Mouse (Mus musculus) testis, adult 2 months (tissue): Measurements from ENCODE around the gene Rwdd4a. TPM values are rescaled to one million over a fixed set of nuclear protein-coding genes. Genes with fewer than 3 reads are reported as not detected.

Experiments
- H3K27ac ChIP-seq: fragments of 200-500 bp; 2 replicates; pipeline ENCODE4 v1.5.1; 2012; ENCODE audit warnings: low read depth, low read length; ENCODE audit not compliant: control insufficient read depth, insufficient read depth
- H3K27me3 ChIP-seq: fragments of 200-500 bp; 2 replicates; pipeline ENCODE4 v1.6.1; 2012; ENCODE audit warnings: mild to moderate bottlenecking, low read length, moderate library complexity; ENCODE audit not compliant: control insufficient read depth, insufficient read depth
- H3K36me3 ChIP-seq: fragments of 200-500 bp; 2 replicates; pipeline ENCODE4 v1.6.1; 2012; ENCODE audit warnings: mild to moderate bottlenecking, low read length; ENCODE audit not compliant: control insufficient read depth, insufficient read depth
- H3K4me1 ChIP-seq: fragments of 200-500 bp; 2 replicates; pipeline ENCODE4 v1.6.1; 2012; ENCODE audit warnings: low read length; ENCODE audit not compliant: control insufficient read depth, insufficient read depth
- H3K4me3 ChIP-seq: fragments of 200-500 bp; 2 replicates; pipeline ENCODE4 v1.5.1; 2012; ENCODE audit warnings: low read depth, mild to moderate bottlenecking, low read length, moderate library complexity, mixed read lengths; ENCODE audit not compliant: control insufficient read depth
- CTCF ChIP-seq: fragments of 200-500 bp; IDR thresholded peaks from 2 replicates; pipeline ENCODE4 v1.5.1; 2012; ENCODE audit warnings: low read depth, mild to moderate bottlenecking, inconsistent platforms, low read length, moderate library complexity; ENCODE audit not compliant: control insufficient read depth, insufficient read depth, insufficient replicate concordance
- POLR2A ChIP-seq: fragments of 200-500 bp; IDR thresholded peaks from 2 replicates; pipeline ENCODE4 v1.6.1; 2012; ENCODE audit warnings: low read depth, mild to moderate bottlenecking, inconsistent platforms, low read length, moderate library complexity; ENCODE audit not compliant: control insufficient read depth
- polyA plus RNA-seq: library from polyadenylated mRNA; depleted of rRNA; stranded (reverse); fragments of >200 nt; gene quantifications from 2 replicates; pipeline ENCODE4 v1.2.3, GENCODE M21; 2012

Rwdd4a gene
- polyA plus RNA-seq, 1 experiment, result 48.0 TPM

DNA sequence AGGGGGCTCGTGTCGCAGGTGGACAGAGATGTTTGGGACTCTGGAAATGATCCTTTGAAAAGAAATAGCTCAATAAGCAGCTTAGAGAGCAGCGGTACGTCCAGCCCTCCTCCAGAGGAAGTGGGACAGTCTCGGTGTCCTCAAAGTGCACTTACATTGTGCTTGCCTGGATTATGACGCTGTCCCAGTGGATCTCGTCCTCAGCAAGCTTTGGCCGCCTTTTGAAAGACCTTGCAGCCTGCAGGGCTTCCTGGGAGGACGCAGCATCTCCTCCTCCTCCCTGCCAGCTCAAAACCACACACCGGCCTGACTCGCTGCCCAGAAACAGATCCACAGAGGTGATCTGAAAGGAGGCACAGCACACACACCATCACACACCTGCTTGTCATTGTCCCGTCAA is 28.0 kb upstream of the Rwdd4a start:
- no peak for TF ChIP-seq POLR2A
- no peak for TF ChIP-seq CTCF
- Histone ChIP-seq H3K27ac (no peak overlapping the region), H3K4me3 (no peak overlapping the region), H3K27me3 (no peaks in the 10 kb centered on the region), H3K36me3 (no peaks in the 10 kb centered on the region; the same call in 1 of the 2 replicates), H3K4me1 (no peaks in the 10 kb centered on the region; the same call in 1 of the 2 replicates)

DNA sequence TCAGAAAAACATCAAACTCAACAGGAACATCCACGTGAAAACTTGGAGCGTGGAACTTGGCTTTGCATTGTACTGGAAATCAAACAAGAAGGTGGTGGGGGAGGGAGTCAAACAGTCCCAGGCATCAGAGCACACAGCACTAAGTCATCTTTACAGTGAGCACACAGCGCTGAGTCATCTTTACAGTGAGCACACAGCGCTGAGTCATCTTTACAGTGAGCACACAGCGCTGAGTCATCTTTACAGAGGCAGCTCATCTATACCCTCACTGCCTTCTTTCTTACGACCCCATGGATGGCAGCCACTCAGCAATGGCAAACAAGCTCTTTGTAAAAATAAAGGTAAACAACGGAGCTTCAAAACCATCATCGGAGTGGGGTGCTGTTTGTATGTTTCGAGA is 22.5 kb upstream of the Rwdd4a start:
- Histone ChIP-seq H3K36me3 (peaks cover 1% of the 10 kb centered on the region), H3K27ac (no peak overlapping the region), H3K4me3 (no peak overlapping the region), H3K4me1 (no peaks in the 10 kb centered on the region; the same call in 1 of the 2 replicates), H3K27me3 (no peaks in the 10 kb centered on the region)
- TF ChIP-seq POLR2A (no peak), CTCF (no peak)

DNA sequence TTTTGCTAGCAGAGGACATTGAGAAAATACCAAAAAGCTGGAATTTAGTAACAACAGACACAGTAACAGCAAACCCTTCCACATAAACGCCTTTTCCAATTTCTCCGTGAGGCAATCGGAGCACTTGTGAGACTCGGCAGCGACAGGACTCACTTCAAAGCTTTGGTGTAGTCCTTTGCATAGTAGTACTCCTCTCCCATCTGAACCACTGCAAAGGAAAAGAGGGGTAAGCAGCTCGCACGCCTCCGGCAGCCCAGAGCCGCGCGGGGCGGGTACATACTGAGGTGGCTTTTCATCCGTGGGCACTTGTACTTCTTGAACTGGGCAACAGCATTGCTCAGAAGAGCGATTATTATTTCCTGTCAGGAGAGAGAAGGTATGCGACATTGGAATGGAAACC is 19.9 kb upstream of the Rwdd4a start:
- Histone ChIP-seq H3K4me3 (no peak overlapping the region), H3K4me1 (no peaks in the 10 kb centered on the region; the same call in 1 of the 2 replicates), H3K27ac (no peak overlapping the region), H3K27me3 (no peaks in the 10 kb centered on the region), H3K36me3 (peaks cover 3% of the 10 kb centered on the region)
- TF ChIP-seq CTCF (no peak), POLR2A (no peak)

DNA sequence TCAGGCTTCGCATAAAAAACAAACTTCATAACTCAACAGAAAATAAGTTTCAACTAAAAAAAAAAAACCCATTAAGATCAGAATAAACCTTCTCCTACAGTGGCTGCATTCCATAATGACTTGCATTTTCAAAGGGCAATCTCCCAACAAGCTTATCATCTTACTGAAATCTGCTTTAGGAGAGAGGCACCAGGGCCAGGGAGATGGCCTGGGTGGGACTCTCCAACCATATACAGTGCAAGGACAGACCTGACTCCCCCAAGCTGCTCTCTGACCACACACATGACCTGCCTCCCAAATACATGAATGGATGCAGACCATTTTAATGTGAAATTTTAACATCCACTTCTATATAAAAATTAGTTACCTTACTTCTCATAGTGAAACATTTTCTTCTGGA is 5.4 kb upstream of the Rwdd4a start:
- no peak overlapping the region for H3K27ac ChIP-seq
- H3K4me1 ChIP-seq, result no peaks in the 10 kb centered on the region
- H3K27me3 ChIP-seq, result no peaks in the 10 kb centered on the region
- peaks cover 1% of the 10 kb centered on the region for H3K36me3 ChIP-seq
- TF ChIP-seq CTCF (no peak), POLR2A (no peak)
- no peak overlapping the region for H3K4me3 ChIP-seq

DNA sequence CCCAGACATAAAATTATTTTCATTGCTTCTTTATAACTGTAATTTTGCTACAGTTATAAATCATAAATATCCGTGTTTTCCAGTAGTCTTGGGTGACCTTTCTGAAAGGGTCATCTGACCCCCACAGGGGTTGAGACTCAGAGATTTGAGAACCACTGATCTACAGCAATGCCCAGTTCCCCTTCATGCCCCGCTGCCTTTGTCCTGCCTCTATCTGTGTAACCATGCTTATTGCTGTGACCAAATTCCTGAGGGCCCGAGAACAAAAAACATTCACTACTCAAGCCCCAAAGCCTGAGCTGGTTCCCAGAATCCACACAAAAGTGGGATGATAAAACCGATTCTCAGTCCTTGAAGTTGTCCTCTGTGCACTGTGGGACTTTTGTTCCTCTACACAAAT is 4.9 kb downstream of the Rwdd4a start:
- TF ChIP-seq POLR2A, result no peak
- no peak for TF ChIP-seq CTCF

DNA sequence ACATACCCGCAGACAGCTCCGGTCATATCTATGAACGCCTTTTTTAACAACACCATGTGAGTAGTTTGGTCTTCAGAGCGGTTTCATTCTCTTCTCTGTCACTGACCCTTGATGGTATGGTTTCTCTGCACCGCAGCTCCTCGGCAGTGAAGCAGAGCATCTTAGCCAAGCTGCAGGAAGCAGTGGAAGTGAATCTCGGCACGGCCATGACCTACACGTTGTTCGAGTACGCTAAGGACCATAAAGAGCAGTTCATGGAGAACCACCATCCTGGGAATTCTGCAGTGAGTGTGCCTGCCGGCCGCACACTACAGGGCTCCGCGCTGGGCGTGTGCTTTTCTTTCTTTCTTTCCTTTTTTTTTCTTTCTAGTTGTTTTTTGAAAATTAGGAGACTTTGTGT is 9.3 kb downstream of the Rwdd4a start:
- Histone ChIP-seq H3K27me3 (no peaks in the 10 kb centered on the region), H3K36me3 (no peaks in the 10 kb centered on the region; the same call in 1 of the 2 replicates), H3K4me3 (no peak overlapping the region), H3K4me1 (no peaks in the 10 kb centered on the region), H3K27ac (no peak overlapping the region)
- TF ChIP-seq CTCF (no peak), POLR2A (no peak)

More for the DNA sequence above, 4.9 kb downstream of the Rwdd4a start:
- Histone ChIP-seq H3K27me3 (no peaks in the 10 kb centered on the region), H3K4me3 (no peak overlapping the region), H3K4me1 (no peaks in the 10 kb centered on the region), H3K27ac (no peak overlapping the region), H3K36me3 (no peaks in the 10 kb centered on the region)

DNA sequence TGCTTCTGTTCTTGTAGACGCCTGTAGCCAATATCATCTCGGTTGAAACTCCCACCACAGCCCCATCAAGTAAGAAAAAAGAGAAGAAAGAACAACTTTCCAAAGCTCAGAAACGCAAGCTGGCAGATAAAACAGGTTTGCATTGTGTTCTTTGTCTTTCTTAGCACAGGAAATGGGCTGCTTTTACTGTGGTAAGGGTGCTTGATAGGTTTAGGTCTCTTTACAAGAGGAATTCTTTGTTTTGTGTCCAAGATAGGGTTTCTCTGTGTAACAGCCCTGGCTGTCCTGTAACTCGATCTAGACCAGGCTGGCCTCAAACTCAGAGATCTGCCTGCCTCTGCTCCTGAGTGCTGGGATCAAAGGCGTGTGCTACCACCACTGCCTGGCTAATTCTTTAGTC is 10.6 kb downstream of the Rwdd4a start:
- Histone ChIP-seq H3K36me3 (no peaks in the 10 kb centered on the region; the same call in 1 of the 2 replicates), H3K4me1 (no peaks in the 10 kb centered on the region), H3K27me3 (no peaks in the 10 kb centered on the region), H3K27ac (no peak overlapping the region), H3K4me3 (no peak overlapping the region)
- TF ChIP-seq CTCF (no peak), POLR2A (no peak)

DNA sequence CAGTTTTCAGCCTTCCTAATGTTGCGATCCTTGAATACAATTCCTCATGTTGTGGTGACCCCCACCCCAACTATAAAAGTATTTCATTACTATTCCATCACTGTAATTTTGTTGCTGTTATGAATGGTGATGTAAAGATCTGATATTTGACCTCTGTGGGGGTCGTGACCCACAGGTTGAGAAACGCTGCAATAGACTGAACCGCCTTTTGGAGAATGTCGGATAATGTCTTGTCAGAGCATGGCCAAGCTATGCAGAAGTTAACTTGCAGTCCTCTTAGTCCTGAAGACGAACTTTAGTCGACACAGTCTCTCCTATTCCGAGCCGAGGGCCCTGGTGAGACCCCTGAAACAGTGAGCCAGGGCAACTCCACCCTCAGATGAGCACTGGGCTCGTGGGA is 13.6 kb downstream of the Rwdd4a start:
- no peaks in the 10 kb centered on the region for H3K27me3 ChIP-seq
- H3K36me3 ChIP-seq, result peaks cover 1% of the 10 kb centered on the region; the same call in 1 of the 2 replicates
- TF ChIP-seq CTCF (no peak), POLR2A (no peak)
- no peaks in the 10 kb centered on the region for H3K4me1 ChIP-seq
- H3K4me3 ChIP-seq, result no peak overlapping the region
- H3K27ac ChIP-seq, result no peak overlapping the region
